Mouse (Mus musculus): ENCODE results near the gene Ubox5. TPM values are rescaled to one million over a fixed set of nuclear protein-coding genes. Genes with fewer than 3 reads are reported as not detected.
"Not testable (repeated sequence)": the region's sequence is repeated elsewhere in the genome, so short reads cannot be mapped to it uniquely, and the experiment has no call there.

Gene Ubox5
- polyA plus RNA-seq, 1 experiment from 2014 or later, result 5.0 TPM

DNA sequence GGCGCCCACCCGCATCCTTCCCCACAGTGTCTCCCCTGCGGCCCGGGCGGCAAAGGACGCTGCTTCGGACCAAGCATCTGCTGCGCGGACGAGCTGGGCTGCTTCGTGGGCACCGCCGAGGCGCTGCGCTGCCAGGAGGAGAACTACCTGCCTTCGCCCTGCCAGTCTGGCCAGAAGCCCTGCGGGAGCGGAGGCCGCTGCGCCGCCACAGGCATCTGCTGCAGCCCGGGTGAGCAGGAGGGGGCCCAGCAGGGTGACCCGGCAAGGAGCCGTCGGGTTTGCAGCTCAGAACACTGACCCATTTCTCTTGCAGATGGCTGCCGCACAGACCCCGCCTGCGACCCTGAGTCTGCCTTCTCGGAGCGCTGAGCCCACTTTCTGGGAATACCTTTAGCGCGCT lies 53.3 kb downstream of the Ubox5 start:
- 6% methylated on average over 32 of the region's 32 CpGs for WGBS (ENCODE audit: insufficient replicate concordance)
- not testable (repeated sequence) for H3K27ac ChIP-seq (replicated peaks); ATAC-seq (ENCODE audit: insufficient read depth); H3K9me3 ChIP-seq (replicated peaks); H3K36me3 ChIP-seq (replicated peaks); H3K9ac ChIP-seq
- Histone ChIP-seq H3K4me2 (peak overlapping the region; percentile 46), H3K4me1 (replicated peaks) (peaks cover 15% of the 10 kb centered on the region), H3K27me3 (peaks cover 79% of the 10 kb centered on the region), H3K4me3 (replicated peaks) (peak overlapping the region; percentile 6; the same call in 1 of the 2 replicates)

DNA sequence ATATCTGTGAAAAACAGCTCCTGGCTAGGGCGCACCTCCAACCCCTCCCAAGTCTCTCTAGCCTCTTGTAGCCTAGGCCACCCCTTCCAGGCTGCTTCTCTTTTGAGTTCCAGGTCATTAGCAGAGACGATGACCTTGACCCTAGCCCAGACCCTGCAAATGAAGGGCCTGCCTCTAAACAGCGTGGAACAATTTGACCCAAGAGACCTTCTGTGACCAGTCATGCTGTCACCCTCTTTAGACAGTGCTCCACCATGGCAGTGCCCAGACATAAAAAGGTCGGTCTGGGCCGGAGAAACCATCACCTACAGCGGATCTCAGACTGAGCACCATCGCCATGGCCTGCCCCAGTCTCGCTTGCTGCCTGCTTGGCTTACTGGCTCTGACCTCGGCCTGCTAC lies 54.0 kb downstream of the Ubox5 start, which contains the start of gene Oxt:
Gene Oxt, plus strand, starts transcription at position 301 of the 400 bp plus-strand sequence.
- Histone ChIP-seq H3K27ac (replicated peaks) (no peak within 1 kb of the TSS), H3K27me3 (peaks cover 72% of the 10 kb centered on the region), H3K9ac (no peak within 1 kb of the TSS), H3K4me3 (replicated peaks) (peak within 1 kb of the TSS; percentile 6; the same call in 1 of the 2 replicates), H3K9me3 (replicated peaks) (no peaks in the 10 kb centered on the region), H3K4me2 (peak within 1 kb of the TSS; percentile 46), H3K4me1 (replicated peaks) (peaks cover 15% of the 10 kb centered on the region), H3K36me3 (replicated peaks) (no peaks in the 10 kb centered on the region)
- 51% methylated on average over 9 of the region's 9 CpGs for WGBS (ENCODE audit: insufficient replicate concordance)
- ATAC-seq (ENCODE audit: insufficient read depth), result no peak

- Histone ChIP-seq H3K4me1 (replicated peaks) (peaks cover 11% of the 10 kb centered on the region), H3K4me2 (no peak overlapping the region), H3K9me3 (replicated peaks) (no peaks in the 10 kb centered on the region), H3K4me3 (replicated peaks) (no peak overlapping the region), H3K27me3 (peaks cover 63% of the 10 kb centered on the region), H3K27ac (replicated peaks) (no peak overlapping the region), H3K9ac (no peak overlapping the region), H3K36me3 (replicated peaks) (no peaks in the 10 kb centered on the region)
- 69% methylated on average over 5 of the region's 5 CpGs for WGBS (ENCODE audit: insufficient replicate concordance)
- ATAC-seq (ENCODE audit: insufficient read depth), result no peak
These were observed 54.9 kb downstream of the Ubox5 start for GRCm38 (mm10) chr2:130574960-130575359.

GRCm38 (mm10) chr2:130569926-130570325 lies 59.9 kb downstream of the Ubox5 start:
- Histone ChIP-seq H3K27ac (replicated peaks) (no peak overlapping the region), H3K9ac (no peak overlapping the region), H3K4me3 (replicated peaks) (no peak overlapping the region), H3K27me3 (peaks cover 13% of the 10 kb centered on the region), H3K4me1 (replicated peaks) (peaks cover 8% of the 10 kb centered on the region), H3K36me3 (replicated peaks) (peaks cover 19% of the 10 kb centered on the region), H3K9me3 (replicated peaks) (no peaks in the 10 kb centered on the region), H3K4me2 (no peak overlapping the region)
- ATAC-seq (ENCODE audit: insufficient read depth), result no peak

- no peaks in the 10 kb centered on the region for H3K9me3 ChIP-seq (replicated peaks)
- H3K4me2 ChIP-seq, result no peak overlapping the region
- peaks cover 19% of the 10 kb centered on the region for H3K36me3 ChIP-seq (replicated peaks)
- ATAC-seq (ENCODE audit: insufficient read depth), result no peak
- H3K4me3 ChIP-seq (replicated peaks), result no peak overlapping the region
- 0 out of 2 replicates have a peak, but pooled peaks cover 7% of the 10 kb centered on the region for H3K27me3 ChIP-seq
- peaks cover 18% of the 10 kb centered on the region for H3K4me1 ChIP-seq (replicated peaks)
- no peak overlapping the region for H3K9ac ChIP-seq
- 64% methylated on average over 4 of the region's 4 CpGs for WGBS (ENCODE audit: insufficient replicate concordance)
- H3K27ac ChIP-seq (replicated peaks), result no peak overlapping the region
These were observed 60.9 kb downstream of the Ubox5 start for GRCm38 (mm10) chr2:130568921-130569320.

DNA sequence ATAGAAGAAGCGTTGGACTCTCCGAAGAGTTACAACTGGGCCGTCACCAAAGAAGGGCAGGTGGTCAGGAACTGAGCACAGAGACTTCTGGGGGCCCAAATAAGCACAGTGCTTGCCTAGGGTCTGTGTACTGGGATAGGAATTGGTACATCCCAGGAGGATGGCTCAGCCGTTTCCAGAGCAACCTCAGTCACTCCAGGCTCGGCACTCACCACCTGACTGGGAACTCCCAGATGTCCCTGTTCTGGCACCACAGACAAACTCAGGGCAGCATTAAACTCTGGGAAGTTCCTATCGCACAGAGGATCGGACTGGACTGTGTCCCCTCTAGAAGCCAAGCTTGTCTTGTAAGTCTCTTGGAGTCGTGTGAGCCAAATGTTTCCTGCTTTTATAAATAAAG lies 64.9 kb downstream of the Ubox5 start:
- peaks cover 33% of the 10 kb centered on the region for H3K4me1 ChIP-seq (replicated peaks)
- 79% methylated on average over 8 of the region's 8 CpGs for WGBS (ENCODE audit: insufficient replicate concordance)
- ATAC-seq (ENCODE audit: insufficient read depth), result no peak
- H3K4me3 ChIP-seq (replicated peaks), result peak overlapping the region; percentile 86; the same call in 1 of the 2 replicates
- H3K27me3 ChIP-seq, result no peaks in the 10 kb centered on the region
- H3K9me3 ChIP-seq (replicated peaks), result no peaks in the 10 kb centered on the region
- peaks cover 19% of the 10 kb centered on the region for H3K36me3 ChIP-seq (replicated peaks)
- no peak overlapping the region for H3K9ac ChIP-seq
- no peak overlapping the region for H3K27ac ChIP-seq (replicated peaks)
- H3K4me2 ChIP-seq, result peak overlapping the region; percentile 92

GRCm38 (mm10) chr2:130564063-130564462 lies 65.8 kb downstream of the Ubox5 start:
- peaks cover 33% of the 10 kb centered on the region for H3K4me1 ChIP-seq (replicated peaks)
- no peak overlapping the region; the same call in 1 of the 2 replicates for H3K27ac ChIP-seq (replicated peaks)
- under 1% methylated on average over 23 of the region's 23 CpGs for WGBS (ENCODE audit: insufficient replicate concordance)
- peak overlapping the region; percentile 92 for H3K4me2 ChIP-seq
- H3K4me3 ChIP-seq (replicated peaks), result peak overlapping the region; percentile 86
- no peak; the same call in 1 of the 2 replicates for ATAC-seq (ENCODE audit: insufficient read depth)
- peaks cover 19% of the 10 kb centered on the region for H3K36me3 ChIP-seq (replicated peaks)
- H3K9ac ChIP-seq, result peak overlapping the region; percentile 82
- H3K9me3 ChIP-seq (replicated peaks), result no peaks in the 10 kb centered on the region
- no peaks in the 10 kb centered on the region for H3K27me3 ChIP-seq

- H3K4me2 ChIP-seq, result peak within 1 kb of the TSS; percentile 92
- ATAC-seq (ENCODE audit: insufficient read depth), result peak; percentile 97
- H3K36me3 ChIP-seq (replicated peaks), result peaks cover 19% of the 10 kb centered on the region
- peak within 1 kb of the TSS; percentile 86 for H3K4me3 ChIP-seq (replicated peaks)
- H3K27ac ChIP-seq (replicated peaks), result peak within 1 kb of the TSS; percentile 63
- H3K9me3 ChIP-seq (replicated peaks), result no peaks in the 10 kb centered on the region
- H3K27me3 ChIP-seq, result no peaks in the 10 kb centered on the region
- peak within 1 kb of the TSS; percentile 82 for H3K9ac ChIP-seq
- H3K4me1 ChIP-seq (replicated peaks), result peaks cover 33% of the 10 kb centered on the region
- WGBS (ENCODE audit: insufficient replicate concordance), result under 1% methylated on average over 61 of the region's 61 CpGs
These were observed 66.4 kb downstream of the Ubox5 start, which contains the start of gene Mrps26 for GRCm38 (mm10) chr2:130563212-130564055. Mrps26 (plus strand) TSS chr2:130563742.

DNA sequence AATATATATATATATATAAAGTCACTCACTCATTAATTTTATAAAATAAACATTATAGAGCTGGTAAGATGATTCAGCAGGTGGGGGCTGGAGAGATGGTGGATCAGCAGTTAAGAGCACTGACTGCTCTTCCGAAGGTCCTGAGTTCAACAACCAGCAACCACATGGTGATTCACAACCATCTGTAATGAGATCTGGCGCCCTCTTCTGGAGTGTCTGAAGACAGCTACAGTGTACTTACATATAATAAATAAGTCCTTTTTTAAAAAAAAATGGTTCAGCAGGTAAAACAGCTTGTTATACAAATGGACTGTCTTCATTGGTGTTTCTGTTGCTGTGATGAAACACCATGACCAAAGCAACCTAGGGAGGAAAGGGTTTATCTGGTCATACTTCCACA lies 71.8 kb downstream of the Ubox5 start:
- no peak for ATAC-seq (ENCODE audit: insufficient read depth)
- Histone ChIP-seq H3K36me3 (replicated peaks) (peaks cover 23% of the 10 kb centered on the region), H3K4me1 (replicated peaks) (peaks cover 6% of the 10 kb centered on the region), H3K9me3 (replicated peaks) (no peaks in the 10 kb centered on the region), H3K27ac (replicated peaks) (no peak overlapping the region), H3K9ac (no peak overlapping the region), H3K27me3 (no peaks in the 10 kb centered on the region), H3K4me2 (no peak overlapping the region), H3K4me3 (replicated peaks) (no peak overlapping the region)
- WGBS (ENCODE audit: insufficient replicate concordance), result 62% methylated on average over 2 of the region's 2 CpGs

- Histone ChIP-seq H3K36me3 (replicated peaks) (peaks cover 29% of the 10 kb centered on the region), H3K9me3 (replicated peaks) (no peaks in the 10 kb centered on the region), H3K27me3 (no peaks in the 10 kb centered on the region), H3K4me2 (no peak overlapping the region), H3K4me3 (replicated peaks) (no peak overlapping the region), H3K4me1 (replicated peaks) (peaks cover under 1% of the 10 kb centered on the region; the same call in 1 of the 2 replicates), H3K27ac (replicated peaks) (no peak overlapping the region), H3K9ac (no peak overlapping the region)
- no peak for ATAC-seq (ENCODE audit: insufficient read depth)
- 85% methylated on average over 2 of the region's 2 CpGs for WGBS (ENCODE audit: insufficient replicate concordance)
These were observed 72.4 kb downstream of the Ubox5 start for GRCm38 (mm10) chr2:130557462-130557861.

DNA sequence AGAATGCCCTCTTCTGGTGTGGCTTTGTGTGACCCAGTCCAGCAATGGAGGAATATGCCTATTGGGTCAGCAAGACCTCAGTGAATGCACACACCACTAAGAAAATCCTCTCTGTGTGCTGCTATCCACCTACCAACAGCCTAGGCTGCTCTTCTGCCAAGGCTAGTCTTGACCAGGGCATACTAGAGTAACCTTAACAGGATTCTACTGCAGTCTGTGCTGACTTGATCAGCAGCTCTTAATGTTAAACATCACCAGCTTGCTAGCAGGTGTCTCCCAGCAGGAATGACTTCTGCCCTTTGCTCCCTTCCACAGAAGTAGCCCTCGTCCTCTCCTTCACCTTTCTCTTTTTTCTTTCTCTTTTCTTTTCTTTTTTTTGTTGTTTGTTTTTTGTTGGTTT lies 73.5 kb downstream of the Ubox5 start:
- Histone ChIP-seq H3K27ac (replicated peaks) (no peak overlapping the region), H3K4me2 (no peak overlapping the region), H3K27me3 (no peaks in the 10 kb centered on the region), H3K36me3 (replicated peaks) (peaks cover 40% of the 10 kb centered on the region), H3K9ac (no peak overlapping the region), H3K4me3 (replicated peaks) (no peak overlapping the region), H3K4me1 (replicated peaks) (no peaks in the 10 kb centered on the region), H3K9me3 (replicated peaks) (no peaks in the 10 kb centered on the region)
- ATAC-seq (ENCODE audit: insufficient read depth), result no peak
- WGBS (ENCODE audit: insufficient replicate concordance), result 70% methylated on average over 1 of the region's 1 CpGs

Data from liver, embryonic 15.5 days (tissue).